Mouse (Mus musculus) hindbrain, embryonic 16.5 days (tissue): ENCODE measurements at regions not wholly inside any gene's neighbourhood (a gene's known extent, or its start where the extent isn't known, plus 50 kb on each side); places are given as distances from the start of the nearest gene placed in this dataset.
"Not testable (repeated sequence)": the region's sequence is repeated elsewhere in the genome, so short reads cannot be mapped to it uniquely, and the experiment has no call there.

Experiments used
- ATAC-seq: fragments of 200-750 bp; cut with Nextera tagmentation; 2 replicates; pipeline ENCODE4 v1.8.0; 2017; ENCODE audit warnings: moderate TSS enrichment, moderate library complexity
- H3K27ac ChIP-seq: fragments of 300-500 bp; sonication (generic); 2 replicates; pipeline ENCODE4 v1.5.1; 2014; ENCODE audit warnings: low read depth, mild to moderate bottlenecking, control low read depth, low read length, moderate library complexity
- H3K27me3 ChIP-seq: fragments of 300-500 bp; sonication (generic); replicated peaks from 2 replicates; pipeline ENCODE4 v1.6.1; 2014; ENCODE audit warnings: low read length; ENCODE audit not compliant: control insufficient read depth, insufficient read depth
- H3K36me3 ChIP-seq: fragments of 300-500 bp; sonication (generic); 2 replicates; pipeline ENCODE4 v1.6.1; 2014; ENCODE audit warnings: mild to moderate bottlenecking, low read length, moderate library complexity, mixed read lengths; ENCODE audit not compliant: control insufficient read depth, insufficient read depth
- H3K4me1 ChIP-seq: fragments of 300-500 bp; sonication (generic); 2 replicates; pipeline ENCODE4 v1.6.1; 2014; ENCODE audit warnings: low read depth, low read length; ENCODE audit not compliant: control insufficient read depth, insufficient read depth
- H3K4me2 ChIP-seq: fragments of 300-500 bp; sonication (generic); 2 replicates; pipeline ENCODE4 v1.6.1; 2014; ENCODE audit warnings: mild to moderate bottlenecking, low read length, control low read depth, moderate library complexity
- H3K4me3 ChIP-seq: fragments of 300-500 bp; sonication (generic); 2 replicates; pipeline ENCODE4 v1.5.1; 2014; ENCODE audit warnings: mild to moderate bottlenecking, low read length, control low read depth, moderate library complexity
- H3K9ac ChIP-seq: fragments of 300-500 bp; sonication (generic); 2 replicates; pipeline ENCODE4 v1.6.1; 2014; ENCODE audit warnings: low read depth, mild to moderate bottlenecking, control low read depth, low read length, moderate library complexity
- H3K9me3 ChIP-seq: fragments of 300-500 bp; sonication (generic); 2 replicates; pipeline ENCODE4 v1.6.1; 2014; ENCODE audit warnings: mild to moderate bottlenecking, low read length, moderate library complexity; ENCODE audit not compliant: control insufficient read depth
- WGBS: fragments of 180-500 bp; shearing (Covaris S2); extraction: QIAGEN DNeasy Blood & Tissue Kit; methylation state at CpG from one replicate; pipeline ENCODE4 v1.1.7; 2014; 5-methylcytosine and 5-hydroxymethylcytosine counted together

- H3K9me3 ChIP-seq, result no peaks in the 10 kb centered on the region
- H3K27me3 ChIP-seq, result no peaks in the 10 kb centered on the region
- H3K9ac ChIP-seq, result no peak overlapping the region
- WGBS, result 87% methylated on average over 5 of the region's 5 CpGs
- H3K36me3 ChIP-seq, result no peaks in the 10 kb centered on the region
- no peak overlapping the region for H3K4me2 ChIP-seq
- no peak overlapping the region for H3K27ac ChIP-seq
- no peak for ATAC-seq
- H3K4me3 ChIP-seq, result no peak overlapping the region
- H3K4me1 ChIP-seq, result no peaks in the 10 kb centered on the region
Measured at GRCm38 (mm10) chr17:7537210-7537609, 151.9 kb upstream of the Unc93a2 start.

GRCm38 (mm10) chr17:7534386-7535059, 149.3 kb upstream of the Unc93a2 start:
- Histone ChIP-seq H3K27ac (no peak overlapping the region), H3K4me1 (no peaks in the 10 kb centered on the region), H3K27me3 (no peaks in the 10 kb centered on the region), H3K4me2 (no peak overlapping the region), H3K9me3 (no peaks in the 10 kb centered on the region), H3K4me3 (no peak overlapping the region), H3K9ac (no peak overlapping the region), H3K36me3 (no peaks in the 10 kb centered on the region)
- WGBS, result 99% methylated on average over 6 of the region's 6 CpGs
- no peak for ATAC-seq

GRCm38 (mm10) chr17:7533552-7533951, 148.3 kb upstream of the Unc93a2 start:
- 78% methylated on average over 2 of the region's 2 CpGs for WGBS
- H3K4me1 ChIP-seq, result no peaks in the 10 kb centered on the region
- no peaks in the 10 kb centered on the region for H3K9me3 ChIP-seq
- no peaks in the 10 kb centered on the region for H3K36me3 ChIP-seq
- no peak overlapping the region for H3K27ac ChIP-seq
- ATAC-seq, result no peak
- no peak overlapping the region for H3K4me2 ChIP-seq
- no peaks in the 10 kb centered on the region for H3K27me3 ChIP-seq
- no peak overlapping the region for H3K4me3 ChIP-seq
- no peak overlapping the region for H3K9ac ChIP-seq

GRCm38 (mm10) chr17:7532618-7533017, 147.4 kb upstream of the Unc93a2 start:
- ATAC-seq, result no peak
- no peaks in the 10 kb centered on the region for H3K27me3 ChIP-seq
- WGBS, result 85% methylated on average over 3 of the region's 3 CpGs
- no peak overlapping the region for H3K4me3 ChIP-seq
- no peaks in the 10 kb centered on the region for H3K36me3 ChIP-seq
- no peak overlapping the region for H3K27ac ChIP-seq
- no peak overlapping the region for H3K4me2 ChIP-seq
- H3K9ac ChIP-seq, result no peak overlapping the region
- H3K4me1 ChIP-seq, result no peaks in the 10 kb centered on the region
- H3K9me3 ChIP-seq, result no peaks in the 10 kb centered on the region

GRCm38 (mm10) chr17:7529304-7529703, 144.0 kb upstream of the Unc93a2 start:
- no peaks in the 10 kb centered on the region for H3K36me3 ChIP-seq
- H3K4me2 ChIP-seq, result no peak overlapping the region
- 29% methylated on average over 5 of the region's 5 CpGs for WGBS
- H3K27me3 ChIP-seq, result no peaks in the 10 kb centered on the region
- no peak for ATAC-seq
- no peaks in the 10 kb centered on the region for H3K4me1 ChIP-seq
- H3K27ac ChIP-seq, result no peak overlapping the region
- H3K9me3 ChIP-seq, result no peaks in the 10 kb centered on the region
- H3K9ac ChIP-seq, result no peak overlapping the region
- no peak overlapping the region for H3K4me3 ChIP-seq

GRCm38 (mm10) chr17:7527681-7528080, 142.4 kb upstream of the Unc93a2 start:
- 80% methylated on average over 3 of the region's 3 CpGs for WGBS
- Histone ChIP-seq H3K27ac (no peak overlapping the region), H3K4me3 (no peak overlapping the region), H3K9ac (no peak overlapping the region), H3K9me3 (no peaks in the 10 kb centered on the region), H3K36me3 (no peaks in the 10 kb centered on the region), H3K4me1 (no peaks in the 10 kb centered on the region), H3K4me2 (no peak overlapping the region), H3K27me3 (no peaks in the 10 kb centered on the region)
- no peak for ATAC-seq

GRCm38 (mm10) chr17:7524497-7524896, 139.2 kb upstream of the Unc93a2 start:
- WGBS, result 94% methylated on average over 11 of the region's 11 CpGs

GRCm38 (mm10) chr17:7521127-7521526, 135.9 kb upstream of the Unc93a2 start:
- Histone ChIP-seq H3K4me2 (no peak overlapping the region), H3K27me3 (no peaks in the 10 kb centered on the region), H3K36me3 (no peaks in the 10 kb centered on the region), H3K9me3 (no peaks in the 10 kb centered on the region), H3K4me1 (peaks cover 3% of the 10 kb centered on the region; the same call in 1 of the 2 replicates), H3K4me3 (no peak overlapping the region), H3K9ac (no peak overlapping the region), H3K27ac (peak overlapping the region; percentile 73)
- 50% methylated on average over 10 of the region's 10 CpGs for WGBS
- ATAC-seq, result peak; percentile 89

More at GRCm38 (mm10) chr17:7524497-7524896, 139.2 kb upstream of the Unc93a2 start:
- not testable (repeated sequence) for H3K27me3 ChIP-seq, H3K4me1 ChIP-seq, H3K27ac ChIP-seq, H3K36me3 ChIP-seq, ATAC-seq, H3K4me2 ChIP-seq, H3K9ac ChIP-seq, H3K9me3 ChIP-seq, H3K4me3 ChIP-seq
